Mouse (Mus musculus): Measurements from ENCODE around the gene Rab5if. TPM values are rescaled to one million over a fixed set of nuclear protein-coding genes. Genes with fewer than 3 reads are reported as not detected.
"Not testable (repeated sequence)": the region's sequence is repeated elsewhere in the genome, so short reads cannot be mapped to it uniquely, and the experiment has no call there.

The Rab5if gene
- polyA plus RNA-seq, 1 experiment from 2014 or later: 194 TPM

GRCm38 (mm10) chr2:156915559-156915958 is 52.6 kb downstream of the Rab5if start:
- no peak overlapping the region for H3K4me3 ChIP-seq (ENCODE audit: low read depth, low read length)
- H3K9ac ChIP-seq: no peak overlapping the region
- H3K27ac ChIP-seq (ENCODE audit: low read depth): no peak overlapping the region
- no peak overlapping the region for H3K4me2 ChIP-seq
- WGBS: 59% methylated on average over 3 of the region's 3 CpGs
- H3K36me3 ChIP-seq (ENCODE audit: insufficient read depth): no peaks in the 10 kb centered on the region
- no peaks in the 10 kb centered on the region for H3K27me3 ChIP-seq (ENCODE audit: insufficient read depth, low read length)
- DNase-seq (no peak), ATAC-seq (ENCODE audit: insufficient read depth) (no peak)
- no peak for TF ChIP-seq CTCF (IDR thresholded peaks at IDR 0.05; ENCODE audit: low read depth)
- no peaks in the 10 kb centered on the region for H3K4me1 ChIP-seq (ENCODE audit: insufficient read depth)
- no peaks in the 10 kb centered on the region for H3K9me3 ChIP-seq (ENCODE audit: low read depth, low read length)

- DNase-seq (no peak), ATAC-seq (ENCODE audit: insufficient read depth) (no peak)
- Histone ChIP-seq H3K27ac (ENCODE audit: low read depth) (no peak overlapping the region), H3K4me2 (no peak overlapping the region), H3K4me1 (ENCODE audit: insufficient read depth) (no peaks in the 10 kb centered on the region), H3K9me3 (ENCODE audit: low read depth, low read length) (no peaks in the 10 kb centered on the region), H3K9ac (no peak overlapping the region), H3K4me3 (ENCODE audit: low read depth, low read length) (no peak overlapping the region), H3K36me3 (ENCODE audit: insufficient read depth) (no peaks in the 10 kb centered on the region), H3K27me3 (ENCODE audit: insufficient read depth, low read length) (no peaks in the 10 kb centered on the region)
- 71% methylated on average over 3 of the region's 3 CpGs for WGBS
- TF ChIP-seq CTCF (IDR thresholded peaks at IDR 0.05; ENCODE audit: low read depth): no peak
Measured at GRCm38 (mm10) chr2:156916419-156917125, 53.6 kb downstream of the Rab5if start.

GRCm38 (mm10) chr2:156918562-156918961 is 55.6 kb downstream of the Rab5if start:
- Histone ChIP-seq H3K36me3 (ENCODE audit: insufficient read depth) (no peaks in the 10 kb centered on the region), H3K4me2 (no peak overlapping the region), H3K27ac (ENCODE audit: low read depth) (no peak overlapping the region), H3K27me3 (ENCODE audit: insufficient read depth, low read length) (no peaks in the 10 kb centered on the region), H3K4me3 (ENCODE audit: low read depth, low read length) (no peak overlapping the region), H3K9ac (no peak overlapping the region), H3K4me1 (ENCODE audit: insufficient read depth) (no peaks in the 10 kb centered on the region), H3K9me3 (ENCODE audit: low read depth, low read length) (no peaks in the 10 kb centered on the region)
- 57% methylated on average over 4 of the region's 4 CpGs for WGBS
- ATAC-seq (ENCODE audit: insufficient read depth) (no peak), DNase-seq (no peak)
- TF ChIP-seq CTCF (IDR thresholded peaks at IDR 0.05; ENCODE audit: low read depth): no peak

- not testable (repeated sequence) for H3K27ac ChIP-seq (ENCODE audit: low read depth); H3K4me2 ChIP-seq; H3K4me3 ChIP-seq (ENCODE audit: low read depth, low read length); H3K9me3 ChIP-seq (ENCODE audit: low read depth, low read length); H3K27me3 ChIP-seq (ENCODE audit: insufficient read depth, low read length); H3K9ac ChIP-seq; ATAC-seq (ENCODE audit: insufficient read depth); DNase-seq; H3K4me1 ChIP-seq (ENCODE audit: insufficient read depth); H3K36me3 ChIP-seq (ENCODE audit: insufficient read depth)
- WGBS: 82% methylated on average over 11 of the region's 11 CpGs
Measured at GRCm38 (mm10) chr2:156919191-156919590, 56.3 kb downstream of the Rab5if start.

GRCm38 (mm10) chr2:156919796-156920195 is 56.9 kb downstream of the Rab5if start:
- ATAC-seq (ENCODE audit: insufficient read depth): no peak
- Histone ChIP-seq H3K4me2 (no peak overlapping the region), H3K9me3 (ENCODE audit: low read depth, low read length) (no peaks in the 10 kb centered on the region), H3K27ac (ENCODE audit: low read depth) (no peak overlapping the region), H3K4me1 (ENCODE audit: insufficient read depth) (no peaks in the 10 kb centered on the region), H3K36me3 (ENCODE audit: insufficient read depth) (no peaks in the 10 kb centered on the region), H3K4me3 (ENCODE audit: low read depth, low read length) (no peak overlapping the region), H3K9ac (no peak overlapping the region), H3K27me3 (ENCODE audit: insufficient read depth, low read length) (no peaks in the 10 kb centered on the region)
- 50% methylated on average over 2 of the region's 2 CpGs for WGBS
- DNase-seq: no peak
- no peak for TF ChIP-seq CTCF (IDR thresholded peaks at IDR 0.05; ENCODE audit: low read depth)

- 78% methylated on average over 5 of the region's 5 CpGs for WGBS
- DNase-seq: no peak
- no peak for TF ChIP-seq CTCF (IDR thresholded peaks at IDR 0.05; ENCODE audit: low read depth)
Measured at GRCm38 (mm10) chr2:156923057-156923456, 60.1 kb downstream of the Rab5if start.

More at GRCm38 (mm10) chr2:156923057-156923456, 60.1 kb downstream of the Rab5if start:
- Histone ChIP-seq H3K4me1 (ENCODE audit: insufficient read depth) (no peaks in the 10 kb centered on the region), H3K9ac (no peak overlapping the region), H3K4me2 (no peak overlapping the region), H3K9me3 (ENCODE audit: low read depth, low read length) (no peaks in the 10 kb centered on the region), H3K36me3 (ENCODE audit: insufficient read depth) (no peaks in the 10 kb centered on the region), H3K27ac (ENCODE audit: low read depth) (no peak overlapping the region), H3K27me3 (ENCODE audit: insufficient read depth, low read length) (no peaks in the 10 kb centered on the region), H3K4me3 (ENCODE audit: low read depth, low read length) (no peak overlapping the region)
- no peak for ATAC-seq (ENCODE audit: insufficient read depth)

Other genes starting within 250 kb of the Rab5if start
- 73.7 and 78.7 TPM in 2 replicates for gene Dlgap4, start 249.4 kb upstream of the Rab5if start, polyA plus RNA-seq (2014; fragmentation: Nextera tagmentation; extraction: Ambion mirVana)
- 397 and 446 TPM in 2 replicates for gene Myl9, start 87.7 kb upstream of the Rab5if start, polyA plus RNA-seq (2014; fragmentation: Nextera tagmentation; extraction: Ambion mirVana)
- 69.1 and 75.1 TPM in 2 replicates for gene Tgif2, start 23.1 kb upstream of the Rab5if start, polyA plus RNA-seq (2014; fragmentation: Nextera tagmentation; extraction: Ambion mirVana)
- 5.7 and 7.2 TPM in 2 replicates for gene 4930518I15Rik, start 5.2 kb upstream of the Rab5if start, polyA plus RNA-seq (2014; fragmentation: Nextera tagmentation; extraction: Ambion mirVana)
- 0.21 and 0.50 TPM in 2 replicates for gene Sla2, start 24.1 kb downstream of the Rab5if start, polyA plus RNA-seq (2014; fragmentation: Nextera tagmentation; extraction: Ambion mirVana)
- gene Ndrg3, start 128.9 kb downstream of the Rab5if start, polyA plus RNA-seq (2014; fragmentation: Nextera tagmentation; extraction: Ambion mirVana): 43.7 TPM in 2 replicates
- 44.2 and 46.6 TPM in 2 replicates for gene Dsn1, start 144.0 kb downstream of the Rab5if start, polyA plus RNA-seq (2014; fragmentation: Nextera tagmentation; extraction: Ambion mirVana)
- gene Soga1, start 216.1 kb downstream of the Rab5if start, polyA plus RNA-seq (2014; fragmentation: Nextera tagmentation; extraction: Ambion mirVana): 8.6 and 8.9 TPM in 2 replicates
- not detected in 2 replicates for gene Tldc2, start 223.9 kb downstream of the Rab5if start, polyA plus RNA-seq (2014; fragmentation: Nextera tagmentation; extraction: Ambion mirVana)

Measured in lung, embryonic 14.5 days (tissue).